Mouse (Mus musculus) kidney, embryonic 14.5 days (tissue): Measurements from ENCODE around the gene Pde2a. TPM values are rescaled to one million over a fixed set of nuclear protein-coding genes. Genes with fewer than 3 reads are reported as not detected.

ENCODE experiments used
- ATAC-seq: fragments of 200-750 bp; cut with Nextera tagmentation; 2 replicates; pipeline ENCODE4 v1.8.0; 2017; ENCODE audit warnings: moderate number of reproducible peaks, mild to moderate bottlenecking, moderate TSS enrichment, moderate library complexity; ENCODE audit not compliant: low FRiP score, low TSS enrichment
- H3K27ac ChIP-seq: fragments of 300-500 bp; sonication (generic); 2 replicates; pipeline ENCODE4 v1.5.1; 2014; ENCODE audit warnings: low read depth, mild to moderate bottlenecking, low read length, moderate library complexity, mixed read lengths
- H3K27me3 ChIP-seq: fragments of 300-500 bp; sonication (generic); 2 replicates; pipeline ENCODE4 v1.6.1; 2014; ENCODE audit warnings: mild to moderate bottlenecking, low read length; ENCODE audit not compliant: control insufficient read depth, insufficient read depth
- H3K36me3 ChIP-seq: fragments of 300-500 bp; sonication (generic); 2 replicates; pipeline ENCODE4 v1.6.1; 2014; ENCODE audit warnings: low read length, mixed read lengths; ENCODE audit not compliant: control insufficient read depth, insufficient read depth
- H3K4me1 ChIP-seq: fragments of 300-500 bp; sonication (generic); 2 replicates; pipeline ENCODE4 v1.6.1; 2014; ENCODE audit warnings: low read length, mixed read lengths; ENCODE audit not compliant: control insufficient read depth, insufficient read depth
- H3K4me2 ChIP-seq: fragments of 300-500 bp; sonication (generic); replicated peaks from 2 replicates; pipeline ENCODE4 v1.6.1; 2014; ENCODE audit warnings: low read depth, mild to moderate bottlenecking, low read length
- H3K4me3 ChIP-seq: fragments of 300-500 bp; sonication (generic); 2 replicates; pipeline ENCODE4 v1.5.1; 2014; ENCODE audit warnings: mild to moderate bottlenecking, low read length
- H3K9ac ChIP-seq: fragments of 300-500 bp; sonication (generic); 2 replicates; pipeline ENCODE4 v1.6.1; 2014; ENCODE audit warnings: low read depth, mild to moderate bottlenecking, low read length, moderate library complexity
- H3K9me3 ChIP-seq: fragments of 300-500 bp; sonication (generic); 2 replicates; pipeline ENCODE4 v1.6.1; 2016; ENCODE audit warnings: low read length; ENCODE audit not compliant: control insufficient read depth
- WGBS: fragments of 180-500 bp; shearing (Covaris S2); extraction: QIAGEN DNeasy Blood & Tissue Kit; methylation state at CpG from one replicate; pipeline ENCODE4 v1.1.7; 2014; 5-methylcytosine and 5-hydroxymethylcytosine counted together
- polyA plus RNA-seq: library from polyadenylated mRNA; unstranded; fragments of >200 nt; fragmentation: Nextera tagmentation; extraction: Ambion mirVana; gene quantifications from 2 replicates; pipeline ENCODE4 v1.2.1, GENCODE M21; 2014

Gene Pde2a
- polyA plus RNA-seq, 1 experiment from 2014 or later = 16.4 TPM

GRCm38 (mm10) chr7:101393694-101394504 lies 27.6 kb upstream of the Pde2a start:
- peak overlapping the region; percentile 97 for H3K27ac ChIP-seq
- peak overlapping the region; percentile 59; the same call in 1 of the 2 replicates for H3K9ac ChIP-seq
- H3K36me3 ChIP-seq = peaks cover 39% of the 10 kb centered on the region; the same call in 1 of the 2 replicates
- H3K4me2 ChIP-seq = peak overlapping the region; percentile 52
- no peaks in the 10 kb centered on the region for H3K27me3 ChIP-seq
- no peaks in the 10 kb centered on the region for H3K9me3 ChIP-seq
- ATAC-seq = peak; percentile 85
- WGBS = 29% methylated on average over 8 of the region's 8 CpGs
- peaks cover 29% of the 10 kb centered on the region for H3K4me1 ChIP-seq
- peak overlapping the region; percentile 45 for H3K4me3 ChIP-seq

- ATAC-seq = peak; percentile 40
- Histone ChIP-seq H3K4me3 (peak overlapping the region; percentile 45), H3K27ac (peak overlapping the region; percentile 97), H3K4me2 (peak overlapping the region; percentile 52), H3K36me3 (peaks cover 44% of the 10 kb centered on the region; the same call in 1 of the 2 replicates), H3K27me3 (no peaks in the 10 kb centered on the region), H3K9ac (peak overlapping the region; percentile 59), H3K9me3 (no peaks in the 10 kb centered on the region), H3K4me1 (peaks cover 29% of the 10 kb centered on the region)
- 39% methylated on average over 3 of the region's 3 CpGs for WGBS
Observed at GRCm38 (mm10) chr7:101394569-101394968, 26.9 kb upstream of the Pde2a start.

- Histone ChIP-seq H3K9me3 (no peaks in the 10 kb centered on the region), H3K4me1 (peaks cover 29% of the 10 kb centered on the region), H3K4me2 (peak overlapping the region; percentile 52), H3K9ac (peak overlapping the region; percentile 59), H3K27ac (peak overlapping the region; percentile 97; the same call in 1 of the 2 replicates), H3K36me3 (peaks cover 45% of the 10 kb centered on the region), H3K27me3 (no peaks in the 10 kb centered on the region), H3K4me3 (peak overlapping the region; percentile 45)
- ATAC-seq = peak; percentile 7; the same call in 1 of the 2 replicates
- WGBS = 70% methylated on average over 2 of the region's 2 CpGs
Observed at GRCm38 (mm10) chr7:101395471-101395870, 26.0 kb upstream of the Pde2a start.

DNA sequence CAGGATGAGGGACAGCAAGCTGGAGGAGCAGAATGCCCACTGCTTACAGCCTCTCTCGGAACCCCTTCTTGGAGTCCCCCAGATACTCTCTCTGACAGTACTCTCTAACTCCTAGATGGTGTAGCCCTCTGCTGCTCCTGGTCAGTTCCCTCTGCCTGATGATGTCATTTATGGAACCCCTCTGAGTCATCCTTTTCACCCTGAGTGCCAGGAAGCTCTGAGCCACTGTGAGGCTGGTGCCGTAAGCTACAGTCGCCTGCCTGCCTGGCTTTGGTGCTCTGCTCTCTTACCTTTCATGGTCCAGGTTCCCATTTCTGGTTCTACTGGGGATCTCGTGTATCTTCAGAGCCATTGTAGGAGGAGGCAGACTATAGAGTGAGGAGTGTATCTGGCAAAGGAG lies 24.3 kb upstream of the Pde2a start:
- no peak overlapping the region for H3K4me3 ChIP-seq
- H3K36me3 ChIP-seq = peaks cover 59% of the 10 kb centered on the region
- no peaks in the 10 kb centered on the region for H3K9me3 ChIP-seq
- H3K4me2 ChIP-seq = no peak overlapping the region; the same call in 1 of the 2 replicates
- peaks cover 21% of the 10 kb centered on the region for H3K4me1 ChIP-seq
- no peak overlapping the region for H3K9ac ChIP-seq
- WGBS = 91% methylated on average over 4 of the region's 4 CpGs
- ATAC-seq = no peak
- H3K27me3 ChIP-seq = no peaks in the 10 kb centered on the region
- no peak overlapping the region for H3K27ac ChIP-seq

GRCm38 (mm10) chr7:101401510-101401909 lies 20.0 kb upstream of the Pde2a start:
- H3K27me3 ChIP-seq = no peaks in the 10 kb centered on the region
- no peak for ATAC-seq
- no peaks in the 10 kb centered on the region for H3K4me1 ChIP-seq
- H3K4me3 ChIP-seq = no peak overlapping the region
- peaks cover 91% of the 10 kb centered on the region for H3K36me3 ChIP-seq
- H3K4me2 ChIP-seq = no peak overlapping the region
- no peak overlapping the region for H3K27ac ChIP-seq
- H3K9me3 ChIP-seq = no peaks in the 10 kb centered on the region
- no peak overlapping the region for H3K9ac ChIP-seq
- WGBS = 89% methylated on average over 7 of the region's 7 CpGs

DNA sequence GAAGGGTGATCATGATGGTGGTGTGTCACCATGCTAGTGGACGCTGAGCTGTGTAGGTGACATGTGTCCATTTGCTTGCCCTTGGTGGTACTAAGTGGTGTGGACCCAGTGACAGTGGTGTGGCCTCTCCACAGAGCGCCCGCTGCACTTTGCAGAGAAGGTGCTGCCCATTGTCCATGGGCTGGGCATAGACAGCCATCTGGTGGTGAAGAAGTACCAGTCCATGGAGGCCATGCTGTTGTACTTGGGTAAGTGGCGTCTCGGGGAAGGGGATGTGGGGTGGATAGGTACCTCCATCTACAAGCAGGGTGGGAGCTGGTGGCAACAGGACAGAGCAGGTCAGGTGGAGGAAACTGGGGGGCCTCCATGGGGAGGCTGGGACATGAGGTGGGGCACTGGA lies 17.7 kb upstream of the Pde2a start:
- no peak overlapping the region for H3K4me3 ChIP-seq
- H3K4me2 ChIP-seq = no peak overlapping the region
- peaks cover 88% of the 10 kb centered on the region for H3K36me3 ChIP-seq
- H3K4me1 ChIP-seq = no peaks in the 10 kb centered on the region
- no peaks in the 10 kb centered on the region for H3K27me3 ChIP-seq
- WGBS = 91% methylated on average over 5 of the region's 5 CpGs
- no peak overlapping the region for H3K9ac ChIP-seq
- no peak for ATAC-seq
- H3K27ac ChIP-seq = no peak overlapping the region
- H3K9me3 ChIP-seq = no peaks in the 10 kb centered on the region

- H3K4me2 ChIP-seq = no peak within 1 kb of the TSS
- H3K9me3 ChIP-seq = no peaks in the 10 kb centered on the region
- H3K9ac ChIP-seq = no peak within 1 kb of the TSS
- H3K27me3 ChIP-seq = no peaks in the 10 kb centered on the region
- peaks cover 19% of the 10 kb centered on the region for H3K4me1 ChIP-seq
- WGBS = 67% methylated on average over 11 of the region's 11 CpGs
- H3K4me3 ChIP-seq = no peak within 1 kb of the TSS
- H3K36me3 ChIP-seq = peaks cover 53% of the 10 kb centered on the region
- no peak within 1 kb of the TSS for H3K27ac ChIP-seq
- no peak for ATAC-seq
Observed at GRCm38 (mm10) chr7:101410267-101410936, 11.1 kb upstream of the Pde2a start, which contains the start of gene Gm45837. Gm45837 (plus strand) TSS chr7:101410886.

- Histone ChIP-seq H3K4me3 (no peak overlapping the region), H3K27ac (no peak overlapping the region), H3K4me1 (peaks cover 24% of the 10 kb centered on the region), H3K9me3 (no peaks in the 10 kb centered on the region), H3K9ac (no peak overlapping the region), H3K36me3 (peaks cover 35% of the 10 kb centered on the region), H3K4me2 (no peak overlapping the region), H3K27me3 (no peaks in the 10 kb centered on the region)
- peak; percentile 14 for ATAC-seq
Observed at GRCm38 (mm10) chr7:101412796-101413195, 8.7 kb upstream of the Pde2a start.

GRCm38 (mm10) chr7:101414209-101414608 lies 7.3 kb upstream of the Pde2a start:
- no peaks in the 10 kb centered on the region for H3K9me3 ChIP-seq
- H3K4me3 ChIP-seq = no peak overlapping the region
- no peaks in the 10 kb centered on the region for H3K27me3 ChIP-seq
- no peak overlapping the region for H3K4me2 ChIP-seq
- H3K4me1 ChIP-seq = peaks cover 24% of the 10 kb centered on the region
- H3K27ac ChIP-seq = no peak overlapping the region
- no peak for ATAC-seq
- 36% methylated on average over 4 of the region's 4 CpGs for WGBS
- peaks cover 21% of the 10 kb centered on the region for H3K36me3 ChIP-seq
- H3K9ac ChIP-seq = no peak overlapping the region
